Mouse (Mus musculus) CH12.LX (cell line): ENCODE data around the gene Fam69b.

Experiments
- CTCF ChIP-seq, 2 experiments: IDR thresholded peaks in 1 of 2; conservative IDR thresholded peaks in 1 of 2; 2 replicates each; pipeline ENCODE4 v1.5.1; 2011 to 2012; ENCODE audit warnings: low read depth in 2 of 2, low read length in 2 of 2, improper control_type of control experiment in 1 of 2, inconsistent platforms in 1 of 2, mild to moderate bottlenecking in 1 of 2, moderate library complexity in 1 of 2
- EP300 ChIP-seq: IDR thresholded peaks from 2 replicates; pipeline ENCODE4 v1.6.1; 2011; ENCODE audit warnings: low read length, improper control_type of control experiment
- ETS1 ChIP-seq: conservative IDR thresholded peaks from 2 replicates; pipeline ENCODE4 v1.6.1; 2012; ENCODE audit warnings: low read depth, mild to moderate bottlenecking, inconsistent platforms, low read length, improper control_type of control experiment, moderate library complexity
- HCFC1 ChIP-seq: IDR thresholded peaks from 2 replicates; pipeline ENCODE4 v1.6.1; 2012; ENCODE audit warnings: low read depth, mild to moderate bottlenecking, inconsistent platforms, low read length, improper control_type of control experiment
- MAX ChIP-seq: IDR thresholded peaks from 2 replicates; pipeline ENCODE4 v1.6.1; 2011; ENCODE audit warnings: low read length, improper control_type of control experiment
- MEF2A ChIP-seq: IDR thresholded peaks from 2 replicates; pipeline ENCODE4 v1.6.1; 2014; ENCODE audit warnings: low read depth, mild to moderate bottlenecking, inconsistent platforms, low read length, improper control_type of control experiment, borderline replicate concordance
- PAX5 ChIP-seq: IDR thresholded peaks from 2 replicates; pipeline ENCODE4 v1.6.1; 2012; ENCODE audit warnings: low read length, inconsistent platforms, mixed read lengths
- POLR2A ChIP-seq: IDR thresholded peaks from 2 replicates; pipeline ENCODE4 v1.6.1; 2011; ENCODE audit warnings: low read depth, mild to moderate bottlenecking, improper control_type of control experiment, low read length
- TBP ChIP-seq: conservative IDR thresholded peaks from 2 replicates; pipeline ENCODE4 v1.6.1; 2011; ENCODE audit warnings: low read depth, low read length, improper control_type of control experiment
- UBTF ChIP-seq: IDR thresholded peaks from 2 replicates; pipeline ENCODE4 v1.6.1; 2012; ENCODE audit warnings: low read depth, mild to moderate bottlenecking, inconsistent platforms, low read length, improper control_type of control experiment, moderate library complexity
- USF1 ChIP-seq: IDR thresholded peaks from 2 replicates; pipeline ENCODE4 v1.6.1; 2014; ENCODE audit warnings: low read depth, mild to moderate bottlenecking, inconsistent platforms, low read length, improper control_type of control experiment
- USF2 ChIP-seq: conservative IDR thresholded peaks from 2 replicates; pipeline ENCODE4 v1.6.1; 2011; ENCODE audit warnings: low read depth, low read length, improper control_type of control experiment
- ZKSCAN1 ChIP-seq: IDR thresholded peaks from 2 replicates; pipeline ENCODE4 v1.6.1; 2012; ENCODE audit warnings: low read depth, inconsistent platforms, low read length, improper control_type of control experiment, borderline replicate concordance
- ZNF384 ChIP-seq: IDR thresholded peaks from 2 replicates; pipeline ENCODE4 v1.6.1; 2012; ENCODE audit warnings: low read depth, low read length, improper control_type of control experiment, inconsistent platforms

GRCm38 (mm10) chr2:26603720-26604671 is 24.3 kb upstream of the Fam69b start, which contains the start of gene Agpat2:
- TF ChIP-seq PAX5 (no peak), USF2 (no peak), UBTF (peak; percentile 59), MEF2A (no peak), CTCF (conservative IDR thresholded peaks at IDR 0.05 in 1 of 2, IDR thresholded peaks at IDR 0.05 in 1 of 2; ENCODE audit: low read depth in 2 of 2, low read length in 2 of 2) (peak in 1 of 2 experiments; percentile 34; a peak in 2 of 4 replicates), EP300 (no peak), TBP (no peak), POLR2A (peak; percentile 63; the same call in 1 of the 2 replicates), HCFC1 (peak; percentile 55), MAX (peak; percentile 68; the same call in 1 of the 2 replicates), ETS1 (no peak), ZNF384 (no peak), USF1 (no peak), ZKSCAN1 (no peak)
